Mouse (Mus musculus): ENCODE results near the gene Jup. TPM values are rescaled to one million over a fixed set of nuclear protein-coding genes. Genes with fewer than 3 reads are reported as not detected.
A peak's percentile ranks its signal among the peaks of the same experiment; 100 is the strongest.

Jup gene
- polyA plus RNA-seq, 1 experiment from 2014 or later = 121 TPM

- Histone ChIP-seq H3K36me3 (peaks cover 83% of the 10 kb centered on the region), H3K4me3 (replicated peaks) (no peak overlapping the region), H3K27ac (no peak overlapping the region), H3K9me3 (replicated peaks) (no peaks in the 10 kb centered on the region), H3K4me2 (no peak overlapping the region), H3K9ac (no peak overlapping the region), H3K27me3 (no peaks in the 10 kb centered on the region), H3K4me1 (peaks cover 24% of the 10 kb centered on the region)
- WGBS = 81% methylated on average over 6 of the region's 6 CpGs
- no peak for ATAC-seq (replicated peaks; ENCODE audit: low FRiP score)
These were observed 14.9 kb downstream of the Jup start for GRCm38 (mm10) chr11:100382682-100383081.

- no peak for ATAC-seq (replicated peaks; ENCODE audit: low FRiP score)
- no peak overlapping the region for H3K4me3 ChIP-seq (replicated peaks)
- H3K27me3 ChIP-seq = no peaks in the 10 kb centered on the region
- WGBS = 92% methylated on average over 4 of the region's 4 CpGs
- no peak overlapping the region for H3K4me2 ChIP-seq
- H3K27ac ChIP-seq = no peak overlapping the region
- no peak overlapping the region for H3K9ac ChIP-seq
- peaks cover 95% of the 10 kb centered on the region for H3K36me3 ChIP-seq
- no peaks in the 10 kb centered on the region for H3K4me1 ChIP-seq
- H3K9me3 ChIP-seq (replicated peaks) = no peaks in the 10 kb centered on the region
These were observed 18.3 kb downstream of the Jup start for GRCm38 (mm10) chr11:100379311-100379710.

GRCm38 (mm10) chr11:100378446-100378845 is 19.1 kb downstream of the Jup start:
- Histone ChIP-seq H3K9me3 (replicated peaks) (no peaks in the 10 kb centered on the region), H3K9ac (no peak overlapping the region), H3K4me3 (replicated peaks) (no peak overlapping the region), H3K36me3 (peaks cover 95% of the 10 kb centered on the region), H3K4me1 (no peaks in the 10 kb centered on the region), H3K4me2 (no peak overlapping the region), H3K27me3 (no peaks in the 10 kb centered on the region), H3K27ac (no peak overlapping the region)
- no peak for ATAC-seq (replicated peaks; ENCODE audit: low FRiP score)
- WGBS = 93% methylated on average over 5 of the region's 5 CpGs

GRCm38 (mm10) chr11:100377989-100378388 is 19.6 kb downstream of the Jup start:
- H3K36me3 ChIP-seq = peaks cover 95% of the 10 kb centered on the region
- H3K27ac ChIP-seq = no peak overlapping the region
- H3K9ac ChIP-seq = no peak overlapping the region
- H3K4me2 ChIP-seq = no peak overlapping the region
- no peak overlapping the region for H3K4me3 ChIP-seq (replicated peaks)
- WGBS = 94% methylated on average over 14 of the region's 14 CpGs
- H3K27me3 ChIP-seq = no peaks in the 10 kb centered on the region
- no peaks in the 10 kb centered on the region for H3K9me3 ChIP-seq (replicated peaks)
- ATAC-seq (replicated peaks; ENCODE audit: low FRiP score) = no peak
- H3K4me1 ChIP-seq = no peaks in the 10 kb centered on the region

- Histone ChIP-seq H3K4me3 (replicated peaks) (no peak overlapping the region), H3K9ac (no peak overlapping the region), H3K27me3 (no peaks in the 10 kb centered on the region), H3K36me3 (peaks cover 95% of the 10 kb centered on the region), H3K27ac (no peak overlapping the region), H3K9me3 (replicated peaks) (no peaks in the 10 kb centered on the region), H3K4me1 (no peaks in the 10 kb centered on the region), H3K4me2 (no peak overlapping the region)
- no peak for ATAC-seq (replicated peaks; ENCODE audit: low FRiP score)
- WGBS = 89% methylated on average over 21 of the region's 21 CpGs
These were observed 20.7 kb downstream of the Jup start for GRCm38 (mm10) chr11:100376746-100377389.

- no peak overlapping the region for H3K4me2 ChIP-seq
- peaks cover 97% of the 10 kb centered on the region for H3K36me3 ChIP-seq
- no peak overlapping the region for H3K4me3 ChIP-seq (replicated peaks)
- no peaks in the 10 kb centered on the region for H3K4me1 ChIP-seq
- no peak overlapping the region for H3K9ac ChIP-seq
- no peaks in the 10 kb centered on the region for H3K9me3 ChIP-seq (replicated peaks)
- 0 out of 2 replicates have a peak overlapping the region, but pooled peaks have one; percentile 18 for H3K27ac ChIP-seq
- 64% methylated on average over 4 of the region's 4 CpGs for WGBS
- H3K27me3 ChIP-seq = no peaks in the 10 kb centered on the region
- no peak for ATAC-seq (replicated peaks; ENCODE audit: low FRiP score)
These were observed 21.6 kb downstream of the Jup start for GRCm38 (mm10) chr11:100376005-100376404.

- peaks cover 97% of the 10 kb centered on the region for H3K36me3 ChIP-seq
- H3K27me3 ChIP-seq = no peaks in the 10 kb centered on the region
- H3K4me3 ChIP-seq (replicated peaks) = no peak overlapping the region
- H3K9me3 ChIP-seq (replicated peaks) = no peaks in the 10 kb centered on the region
- H3K9ac ChIP-seq = no peak overlapping the region
- ATAC-seq (replicated peaks; ENCODE audit: low FRiP score) = no peak
- H3K4me2 ChIP-seq = no peak overlapping the region
- H3K4me1 ChIP-seq = no peaks in the 10 kb centered on the region
- H3K27ac ChIP-seq = no peak overlapping the region
- WGBS = 88% methylated on average over 9 of the region's 9 CpGs
These were observed 22.4 kb downstream of the Jup start for GRCm38 (mm10) chr11:100375127-100375526.

- ATAC-seq (replicated peaks; ENCODE audit: low FRiP score) = no peak; the same call in 1 of the 2 replicates
- no peak overlapping the region for H3K27ac ChIP-seq
- H3K4me1 ChIP-seq = peaks cover 10% of the 10 kb centered on the region
- H3K9me3 ChIP-seq (replicated peaks) = no peaks in the 10 kb centered on the region
- H3K4me3 ChIP-seq (replicated peaks) = no peak overlapping the region
- WGBS = 77% methylated on average over 7 of the region's 8 CpGs
- peaks cover 78% of the 10 kb centered on the region for H3K36me3 ChIP-seq
- no peak overlapping the region for H3K9ac ChIP-seq
- no peak overlapping the region for H3K4me2 ChIP-seq
- H3K27me3 ChIP-seq = no peaks in the 10 kb centered on the region
These were observed 25.5 kb downstream of the Jup start for GRCm38 (mm10) chr11:100371981-100372558.

- no peak overlapping the region for H3K27ac ChIP-seq
- H3K4me1 ChIP-seq = peaks cover 10% of the 10 kb centered on the region
- WGBS = 67% methylated on average over 8 of the region's 8 CpGs
- no peak overlapping the region for H3K4me3 ChIP-seq (replicated peaks)
- no peak for ATAC-seq (replicated peaks; ENCODE audit: low FRiP score)
- H3K27me3 ChIP-seq = no peaks in the 10 kb centered on the region
- H3K36me3 ChIP-seq = peaks cover 55% of the 10 kb centered on the region
- no peak overlapping the region for H3K4me2 ChIP-seq
- H3K9ac ChIP-seq = no peak overlapping the region
- no peaks in the 10 kb centered on the region for H3K9me3 ChIP-seq (replicated peaks)
These were observed 27.7 kb downstream of the Jup start for GRCm38 (mm10) chr11:100369822-100370221.

GRCm38 (mm10) chr11:100369145-100369544 is 28.4 kb downstream of the Jup start:
- Histone ChIP-seq H3K4me3 (replicated peaks) (no peak overlapping the region), H3K27ac (no peak overlapping the region), H3K4me2 (no peak overlapping the region), H3K36me3 (peaks cover 51% of the 10 kb centered on the region), H3K27me3 (0 out of 2 replicates have a peak, but pooled peaks cover 1% of the 10 kb centered on the region), H3K9me3 (replicated peaks) (no peaks in the 10 kb centered on the region), H3K9ac (no peak overlapping the region), H3K4me1 (peaks cover 10% of the 10 kb centered on the region)
- no peak for ATAC-seq (replicated peaks; ENCODE audit: low FRiP score)
- WGBS = 36% methylated on average over 7 of the region's 7 CpGs

- no peak overlapping the region for H3K4me2 ChIP-seq
- no peaks in the 10 kb centered on the region for H3K9me3 ChIP-seq (replicated peaks)
These were observed 34.5 kb downstream of the Jup start for GRCm38 (mm10) chr11:100362979-100363562.

GRCm38 (mm10) chr11:100362209-100362978 is 35.2 kb downstream of the Jup start:
- peak; percentile 50 for ATAC-seq (replicated peaks; ENCODE audit: low FRiP score)
- Histone ChIP-seq H3K4me2 (no peak overlapping the region), H3K9ac (no peak overlapping the region), H3K9me3 (replicated peaks) (no peaks in the 10 kb centered on the region), H3K4me1 (peaks cover 7% of the 10 kb centered on the region), H3K36me3 (no peaks in the 10 kb centered on the region), H3K27me3 (peaks cover 41% of the 10 kb centered on the region), H3K27ac (no peak overlapping the region), H3K4me3 (replicated peaks) (no peak overlapping the region)
- WGBS = 11% methylated on average over 8 of the region's 8 CpGs

More at GRCm38 (mm10) chr11:100362979-100363562, 34.5 kb downstream of the Jup start:
- Histone ChIP-seq H3K27ac (no peak overlapping the region), H3K4me1 (peaks cover 7% of the 10 kb centered on the region), H3K27me3 (peaks cover 35% of the 10 kb centered on the region), H3K4me3 (replicated peaks) (no peak overlapping the region), H3K36me3 (no peaks in the 10 kb centered on the region), H3K9ac (no peak overlapping the region)
- WGBS = 14% methylated on average over 12 of the region's 12 CpGs
- peak; percentile 49; the same call in 1 of the 2 replicates for ATAC-seq (replicated peaks; ENCODE audit: low FRiP score)

All from kidney, embryonic 15.5 days (tissue).